Mouse (Mus musculus): Measurements from ENCODE around the gene Nck2. TPM values are rescaled to one million over a fixed set of nuclear protein-coding genes. Genes with fewer than 3 reads are reported as not detected.
A peak's percentile ranks its signal among the peaks of the same experiment; 100 is the strongest.

Gene Nck2
- polyA plus RNA-seq, 1 experiment from 2014 or later: 43.0 TPM

DNA sequence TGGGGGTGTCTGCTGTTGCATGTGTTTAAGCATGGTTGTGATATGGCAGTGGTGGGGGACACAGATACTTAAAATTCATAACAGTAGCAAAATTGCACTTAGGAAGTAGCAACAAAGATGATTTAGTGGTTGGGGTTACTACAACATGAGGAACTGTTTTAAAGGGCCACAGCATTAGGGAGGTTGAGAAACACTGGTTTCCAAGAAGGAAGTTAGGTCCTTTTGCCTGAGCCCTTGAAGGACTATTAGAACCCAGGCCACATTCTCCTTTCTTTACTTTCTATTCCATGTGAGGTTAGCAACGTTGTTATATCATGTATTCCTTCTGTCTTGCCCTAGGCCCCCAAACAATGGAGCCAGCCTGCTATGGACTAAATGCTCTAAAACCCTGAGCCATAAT lies 63.4 kb downstream of the Nck2 start:
- Histone ChIP-seq H3K4me1 (replicated peaks; ENCODE audit: insufficient read depth, low read length) (peaks cover 9% of the 10 kb centered on the region; the same call in 1 of the 2 replicates), H3K9ac (ENCODE audit: low read depth, low read length) (no peak overlapping the region), H3K27ac (no peak overlapping the region), H3K9me3 (replicated peaks; ENCODE audit: low read length) (no peaks in the 10 kb centered on the region), H3K4me2 (ENCODE audit: low read length) (no peak overlapping the region), H3K4me3 (replicated peaks; ENCODE audit: low read depth, low read length) (no peak overlapping the region), H3K27me3 (ENCODE audit: insufficient read depth, low read length) (no peaks in the 10 kb centered on the region), H3K36me3 (ENCODE audit: insufficient read depth, low read length) (peaks cover 4% of the 10 kb centered on the region; the same call in 1 of the 2 replicates)
- WGBS: 79% methylated on average over 1 of the region's 1 CpGs
- no peak for TF ChIP-seq CTCF (IDR thresholded peaks at IDR 0.05; ENCODE audit: low read depth)
- ATAC-seq (replicated peaks; ENCODE audit: low FRiP score, low read depth) (no peak), DNase-seq (ENCODE audit: low spot score) (no peak)

DNA sequence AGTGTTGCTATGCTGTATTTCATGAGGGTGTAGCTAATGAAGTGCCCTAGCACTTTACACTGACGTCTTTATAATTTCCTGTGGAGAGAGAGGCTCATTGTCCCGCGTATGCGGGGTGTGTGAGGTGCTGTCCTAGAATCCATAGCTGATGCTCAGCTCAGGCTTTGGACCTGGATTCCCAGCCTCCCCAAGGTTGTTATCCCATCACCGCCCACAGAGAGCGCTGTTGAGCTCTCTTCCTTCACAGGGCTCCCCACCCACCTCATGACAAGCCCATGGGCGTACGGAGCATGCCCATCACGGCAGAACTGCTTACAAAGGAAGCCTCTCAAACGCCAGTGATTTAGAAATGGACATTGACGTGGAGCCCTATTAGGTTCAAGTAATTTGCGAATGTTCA lies 66.9 kb downstream of the Nck2 start:
- Histone ChIP-seq H3K27ac (no peak overlapping the region), H3K4me2 (ENCODE audit: low read length) (no peak overlapping the region), H3K4me3 (replicated peaks; ENCODE audit: low read depth, low read length) (no peak overlapping the region), H3K9ac (ENCODE audit: low read depth, low read length) (no peak overlapping the region), H3K27me3 (ENCODE audit: insufficient read depth, low read length) (no peaks in the 10 kb centered on the region), H3K36me3 (ENCODE audit: insufficient read depth, low read length) (peaks cover 6% of the 10 kb centered on the region; the same call in 1 of the 2 replicates), H3K9me3 (replicated peaks; ENCODE audit: low read length) (no peaks in the 10 kb centered on the region), H3K4me1 (replicated peaks; ENCODE audit: insufficient read depth, low read length) (no peaks in the 10 kb centered on the region)
- no peak for ATAC-seq (replicated peaks; ENCODE audit: low FRiP score, low read depth)
- DNase-seq (ENCODE audit: low spot score): no peak
- 91% methylated on average over 12 of the region's 12 CpGs for WGBS
- peak; percentile 6; the same call in 1 of the 2 replicates for TF ChIP-seq CTCF (IDR thresholded peaks at IDR 0.05; ENCODE audit: low read depth)

DNA sequence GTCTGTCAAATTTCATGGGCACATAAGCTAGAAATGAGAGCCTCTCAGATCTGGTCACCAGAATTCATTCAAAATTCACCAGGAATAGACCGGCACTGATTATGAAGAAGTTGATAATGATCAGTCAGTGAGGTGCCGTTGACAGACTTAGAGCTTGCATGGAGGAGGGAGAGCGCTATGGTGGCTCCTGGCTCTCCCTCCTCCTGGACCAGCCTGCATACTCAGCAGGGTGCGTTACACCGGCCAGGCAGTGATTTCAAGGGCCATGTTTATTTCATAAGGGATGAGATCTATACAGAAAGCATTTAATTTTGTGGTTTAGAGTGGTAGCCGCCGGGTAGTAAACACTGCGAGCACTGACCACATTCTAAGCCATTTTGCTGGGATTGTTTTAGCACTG lies 67.3 kb downstream of the Nck2 start:
- H3K36me3 ChIP-seq (ENCODE audit: insufficient read depth, low read length): peaks cover 6% of the 10 kb centered on the region; the same call in 1 of the 2 replicates
- H3K9me3 ChIP-seq (replicated peaks; ENCODE audit: low read length): no peaks in the 10 kb centered on the region
- no peaks in the 10 kb centered on the region for H3K27me3 ChIP-seq (ENCODE audit: insufficient read depth, low read length)
- H3K4me1 ChIP-seq (replicated peaks; ENCODE audit: insufficient read depth, low read length): no peaks in the 10 kb centered on the region
- no peak for TF ChIP-seq CTCF (IDR thresholded peaks at IDR 0.05; ENCODE audit: low read depth)
- H3K4me2 ChIP-seq (ENCODE audit: low read length): no peak overlapping the region
- no peak overlapping the region for H3K4me3 ChIP-seq (replicated peaks; ENCODE audit: low read depth, low read length)
- 95% methylated on average over 8 of the region's 8 CpGs for WGBS
- DNase-seq (ENCODE audit: low spot score): no peak
- ATAC-seq (replicated peaks; ENCODE audit: low FRiP score, low read depth): no peak
- H3K27ac ChIP-seq: no peak overlapping the region
- H3K9ac ChIP-seq (ENCODE audit: low read depth, low read length): no peak overlapping the region

DNA sequence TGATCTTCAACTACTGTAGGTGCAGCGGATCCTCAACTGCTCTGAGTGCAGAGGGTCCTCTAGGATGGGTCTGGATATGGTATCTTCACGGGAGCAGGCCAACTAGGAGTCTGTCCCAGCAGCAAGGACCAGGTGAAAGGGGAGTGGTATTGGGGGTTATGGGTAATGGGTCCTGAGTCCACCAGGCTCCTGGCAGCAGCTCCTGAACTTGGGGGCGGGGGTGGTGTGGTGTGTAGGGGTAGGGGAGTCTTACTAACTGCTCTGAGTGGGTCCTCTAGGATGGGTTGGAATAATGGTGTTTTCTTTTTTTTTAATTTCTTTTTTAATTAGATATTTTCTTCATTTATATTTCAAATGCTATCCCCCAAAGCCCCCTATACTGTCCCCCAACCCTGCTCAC lies 73.0 kb downstream of the Nck2 start:
- no peak overlapping the region for H3K4me3 ChIP-seq (replicated peaks; ENCODE audit: low read depth, low read length)
- H3K9me3 ChIP-seq (replicated peaks; ENCODE audit: low read length): no peaks in the 10 kb centered on the region
- DNase-seq (ENCODE audit: low spot score) (no peak), ATAC-seq (replicated peaks; ENCODE audit: low FRiP score, low read depth) (no peak)
- no peaks in the 10 kb centered on the region for H3K27me3 ChIP-seq (ENCODE audit: insufficient read depth, low read length)
- H3K27ac ChIP-seq: no peak overlapping the region
- 94% methylated on average over 3 of the region's 3 CpGs for WGBS
- 0 out of 2 replicates have a peak, but pooled peaks cover 2% of the 10 kb centered on the region for H3K36me3 ChIP-seq (ENCODE audit: insufficient read depth, low read length)
- H3K9ac ChIP-seq (ENCODE audit: low read depth, low read length): no peak overlapping the region
- no peak for TF ChIP-seq CTCF (IDR thresholded peaks at IDR 0.05; ENCODE audit: low read depth)
- H3K4me1 ChIP-seq (replicated peaks; ENCODE audit: insufficient read depth, low read length): no peaks in the 10 kb centered on the region
- H3K4me2 ChIP-seq (ENCODE audit: low read length): no peak overlapping the region

DNA sequence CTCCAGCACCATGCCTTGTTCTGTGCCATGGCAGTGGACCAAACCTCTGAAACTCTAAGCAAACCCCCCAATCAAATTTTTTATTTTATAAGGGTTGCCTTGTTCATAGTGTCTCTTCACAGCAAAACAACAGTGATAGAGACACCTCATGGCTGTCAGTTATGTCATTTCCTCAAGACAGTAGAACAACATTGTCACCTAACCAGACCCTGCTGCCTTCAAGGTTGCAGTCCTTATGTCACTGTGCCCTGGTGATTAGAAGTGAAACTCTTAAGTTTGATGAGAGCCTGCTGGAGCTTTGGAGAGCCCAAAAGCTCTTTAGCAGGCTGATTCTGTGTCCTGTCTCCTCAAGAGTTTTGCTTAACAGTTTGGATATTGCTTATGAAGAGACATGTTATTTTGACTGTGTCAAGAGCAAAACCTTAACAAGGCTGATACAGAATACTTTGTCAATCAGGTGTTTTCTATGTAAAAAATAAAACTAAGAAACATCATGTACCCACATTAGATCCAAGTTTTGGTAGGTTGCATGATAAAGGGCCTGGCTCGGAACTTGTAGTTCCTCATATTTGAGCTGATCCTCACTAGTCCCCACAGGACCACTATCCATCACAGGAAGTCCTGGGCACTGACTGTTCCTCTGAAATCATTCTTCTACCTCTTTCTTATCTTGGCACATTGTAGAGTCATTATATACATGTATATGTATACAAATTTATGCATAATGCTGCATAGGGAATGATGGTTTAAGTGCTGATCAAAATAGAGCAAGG lies 76.0 kb downstream of the Nck2 start:
- ATAC-seq (replicated peaks; ENCODE audit: low FRiP score, low read depth): no peak
- DNase-seq (ENCODE audit: low spot score): no peak
- WGBS: 100% methylated on average over 1 of the region's 1 CpGs
- no peaks in the 10 kb centered on the region for H3K27me3 ChIP-seq (ENCODE audit: insufficient read depth, low read length)
- H3K4me2 ChIP-seq (ENCODE audit: low read length): no peak overlapping the region
- no peaks in the 10 kb centered on the region for H3K9me3 ChIP-seq (replicated peaks; ENCODE audit: low read length)
- H3K36me3 ChIP-seq (ENCODE audit: insufficient read depth, low read length): no peaks in the 10 kb centered on the region
- no peak overlapping the region for H3K9ac ChIP-seq (ENCODE audit: low read depth, low read length)
- H3K27ac ChIP-seq: no peak overlapping the region
- no peak overlapping the region for H3K4me3 ChIP-seq (replicated peaks; ENCODE audit: low read depth, low read length)
- no peak for TF ChIP-seq CTCF (IDR thresholded peaks at IDR 0.05; ENCODE audit: low read depth)
- no peaks in the 10 kb centered on the region for H3K4me1 ChIP-seq (replicated peaks; ENCODE audit: insufficient read depth, low read length)

DNA sequence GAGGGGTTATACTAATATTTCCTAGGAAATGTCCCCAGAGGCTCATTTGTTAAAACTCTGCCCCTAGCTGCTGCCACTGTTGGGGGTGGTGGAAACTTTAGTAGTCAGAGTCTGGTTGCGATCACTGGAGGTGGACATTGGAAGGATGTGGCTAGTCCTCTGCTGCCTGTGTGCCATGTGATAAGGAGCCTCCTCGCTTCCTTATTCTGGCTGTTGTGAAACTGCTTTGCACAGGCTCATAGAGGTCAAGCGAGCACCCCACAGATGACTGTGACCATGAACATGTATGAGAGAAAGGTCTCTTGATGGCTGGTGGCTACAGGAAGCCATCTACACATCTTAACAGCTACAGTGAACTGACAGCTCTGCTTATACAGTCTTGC lies 76.6 kb downstream of the Nck2 start:
- DNase-seq (ENCODE audit: low spot score): no peak
- H3K4me2 ChIP-seq (ENCODE audit: low read length): no peak overlapping the region
- H3K27ac ChIP-seq: no peak overlapping the region
- no peak for ATAC-seq (replicated peaks; ENCODE audit: low FRiP score, low read depth)
- H3K4me3 ChIP-seq (replicated peaks; ENCODE audit: low read depth, low read length): no peak overlapping the region
- WGBS: 91% methylated on average over 3 of the region's 3 CpGs
- no peak overlapping the region for H3K9ac ChIP-seq (ENCODE audit: low read depth, low read length)
- TF ChIP-seq CTCF (IDR thresholded peaks at IDR 0.05; ENCODE audit: low read depth): no peak
- H3K36me3 ChIP-seq (ENCODE audit: insufficient read depth, low read length): no peaks in the 10 kb centered on the region
- no peaks in the 10 kb centered on the region for H3K27me3 ChIP-seq (ENCODE audit: insufficient read depth, low read length)
- H3K9me3 ChIP-seq (replicated peaks; ENCODE audit: low read length): no peaks in the 10 kb centered on the region
- H3K4me1 ChIP-seq (replicated peaks; ENCODE audit: insufficient read depth, low read length): no peaks in the 10 kb centered on the region

Data from kidney, postnatal 0 days (tissue).